Mouse (Mus musculus) T-helper 2 cell (primary cell): ENCODE data around the gene Actl11.

ENCODE experiments used
- in situ Hi-C: fragments of 300-600 bp; cut with MboI, MseI; formaldehyde crosslinking; loops from one replicate; pipeline ENCODE4 v1.15.1; 2025; ENCODE audit warnings: high pct_unique_total_duplicates

The Actl11 gene

DNA sequence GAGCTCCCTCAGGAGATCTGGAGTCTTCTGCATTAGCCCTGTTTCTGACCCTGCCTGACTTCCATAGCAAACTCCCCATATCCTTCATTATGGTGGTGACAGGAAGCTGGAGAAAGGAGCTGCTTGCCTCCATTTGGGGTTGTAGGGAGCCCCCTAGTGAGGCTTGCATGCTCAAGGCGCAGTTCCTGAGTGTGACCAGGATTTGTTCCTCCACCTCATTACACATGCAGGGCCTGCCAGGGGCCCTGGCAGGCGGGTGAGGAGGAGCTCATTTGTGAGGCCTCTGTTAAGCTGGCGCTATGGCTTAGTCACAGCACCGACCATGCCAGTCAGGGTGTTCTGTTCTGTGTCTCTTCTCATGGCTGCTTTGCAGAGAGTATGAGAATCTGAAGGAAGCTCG, 33.6 kb downstream of the Actl11 start:
- in situ Hi-C loops = no loop called here

GRCm38 (mm10) chr9:107962916-107963315, 34.6 kb downstream of the Actl11 start:
- in situ Hi-C loops = no loop called here

DNA sequence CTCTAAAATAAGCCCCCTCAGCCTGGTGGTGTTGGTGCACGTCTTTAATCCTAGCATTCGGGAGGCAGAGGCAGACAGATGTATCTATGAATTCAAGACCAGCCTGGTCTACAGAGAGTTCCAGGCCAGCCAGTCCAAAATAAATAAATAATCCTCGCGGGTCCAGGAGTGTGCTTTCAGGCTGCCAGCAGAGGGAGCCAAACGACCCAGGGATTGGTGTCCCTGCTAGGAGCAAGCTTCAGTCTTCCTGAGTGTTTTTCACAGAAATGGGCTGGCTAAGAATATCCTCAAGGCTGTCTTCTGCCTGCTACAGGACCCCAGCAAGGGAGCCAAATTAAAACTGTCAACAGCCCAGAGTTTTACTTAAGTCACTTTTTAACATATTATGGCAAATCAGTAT, 35.4 kb downstream of the Actl11 start:
- in situ Hi-C loops = no loop called here

GRCm38 (mm10) chr9:107964681-107965080, 36.4 kb downstream of the Actl11 start:
- in situ Hi-C loops = loop anchor here (5.0 kb wide), 1 partner anchor 93 kb away; no protein-coding TSS in a partner anchor

DNA sequence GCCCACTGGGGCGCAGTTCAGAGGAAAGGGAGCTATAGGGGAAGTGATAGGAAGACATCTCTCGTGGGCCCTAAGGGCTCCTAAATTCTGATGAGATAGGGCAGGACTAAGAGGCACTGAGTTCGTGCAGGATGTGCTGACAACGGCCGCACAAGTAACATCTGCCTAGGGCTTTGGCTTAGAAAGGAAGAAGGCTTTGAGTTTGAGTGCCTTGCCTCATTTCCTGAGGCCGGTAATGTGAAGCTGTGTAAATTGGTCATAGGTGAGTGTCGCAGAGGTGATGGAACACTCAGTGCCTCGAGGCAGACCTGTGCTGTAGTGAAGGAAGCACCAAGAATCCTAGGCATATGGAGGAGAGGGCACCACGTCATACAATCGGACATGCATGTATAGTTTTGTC, 38.4 kb downstream of the Actl11 start:
- in situ Hi-C loops = loop anchor here (5.0 kb wide), 1 partner anchor 91 kb away; no protein-coding TSS in a partner anchor

GRCm38 (mm10) chr9:107967437-107967836, 39.2 kb downstream of the Actl11 start:
- in situ Hi-C loops = loop anchor here (5.0 kb wide), 1 partner anchor 90 kb away; no protein-coding TSS in a partner anchor

DNA sequence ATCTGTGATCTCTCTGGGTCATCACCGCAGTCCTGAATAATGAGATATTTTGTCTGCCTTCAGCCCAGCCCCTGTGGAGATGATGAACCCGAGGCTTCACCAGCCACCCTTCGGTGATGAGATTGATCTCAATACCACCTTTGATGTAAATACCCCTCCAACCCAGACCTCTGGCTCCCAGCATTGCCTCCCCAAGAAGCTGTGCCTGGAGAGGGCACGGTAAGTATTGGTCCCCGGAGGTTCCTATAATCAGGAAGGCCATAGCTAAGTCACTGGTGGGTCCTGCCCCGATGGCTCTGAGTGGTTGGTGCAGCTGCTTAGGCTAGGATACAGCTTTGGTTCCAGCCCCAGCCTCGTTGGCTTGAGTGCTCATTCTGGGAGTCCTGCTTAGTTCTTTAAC, 40.3 kb downstream of the Actl11 start:
- in situ Hi-C loops = loop anchor here (5.0 kb wide), 1 partner anchor 89 kb away; no protein-coding TSS in a partner anchor

DNA sequence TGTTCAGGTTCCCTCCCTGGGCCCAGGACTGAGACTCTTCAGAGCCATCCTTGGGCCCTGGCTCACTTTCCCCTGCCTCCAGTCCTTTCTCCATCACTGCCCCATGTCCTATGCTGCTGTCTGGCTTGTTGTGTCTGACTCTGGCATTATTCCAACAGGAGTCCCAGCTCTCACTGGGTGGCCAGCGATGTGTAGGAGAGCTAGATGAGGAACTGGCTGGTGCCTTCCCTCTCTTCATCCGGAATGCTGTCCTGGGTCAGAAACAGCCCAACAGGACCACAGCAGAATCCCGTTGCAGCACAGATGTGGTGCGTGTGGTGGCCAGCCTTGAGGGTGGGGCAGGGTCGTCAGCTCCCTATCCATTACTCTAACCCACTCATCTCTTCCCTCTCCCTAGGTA, 42.0 kb downstream of the Actl11 start:
- in situ Hi-C loops = no loop called here

DNA sequence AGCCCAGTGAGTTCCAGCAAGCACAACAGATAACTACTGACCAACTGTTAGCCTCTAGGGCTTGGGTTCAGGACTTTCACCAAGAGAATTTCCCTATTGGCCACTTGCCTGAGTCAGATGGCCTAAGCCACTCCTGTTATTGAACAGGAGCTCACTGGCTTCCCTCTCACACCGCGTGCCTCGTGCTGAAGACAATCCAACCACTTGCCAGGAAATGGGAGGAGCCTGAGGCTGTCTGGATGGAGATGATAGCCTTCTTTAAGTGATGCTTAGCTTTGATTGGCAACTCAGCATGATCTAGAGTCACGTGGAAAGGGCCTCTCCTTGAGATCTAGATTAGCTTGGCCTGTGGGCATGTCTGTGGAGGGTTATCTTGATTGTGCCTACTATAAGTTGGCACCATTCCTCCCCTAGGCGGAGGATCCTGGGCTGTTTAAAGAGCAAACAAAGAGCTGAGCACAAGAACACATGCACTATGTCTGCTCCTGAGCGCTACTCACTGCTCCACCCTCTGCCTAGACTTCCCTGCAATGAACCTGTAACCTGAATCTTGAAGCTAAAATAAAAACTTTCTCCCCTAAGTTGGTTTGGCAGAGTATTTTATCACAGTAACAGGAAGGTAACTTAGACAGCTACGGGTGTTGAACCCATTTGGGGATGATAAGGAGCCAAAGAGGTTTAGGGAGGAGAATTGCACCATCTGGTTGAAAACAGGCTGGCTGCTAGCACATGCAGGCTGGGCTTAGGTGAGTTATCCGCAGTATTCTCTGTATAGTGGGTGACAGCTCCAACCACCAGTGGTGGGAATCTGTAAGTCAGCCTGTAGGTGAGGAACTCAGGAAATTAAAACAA, 43.6 kb downstream of the Actl11 start:
- in situ Hi-C loops = no loop called here

GRCm38 (mm10) chr9:107974491-107975171, 46.4 kb downstream of the Actl11 start:
- in situ Hi-C loops = no loop called here

- in situ Hi-C loops = no loop called here
Measured at GRCm38 (mm10) chr9:107975399-107976386, 47.4 kb downstream of the Actl11 start, which contains the start of gene Uba7. Gene Uba7, plus strand, starts transcription at chr9:107975505.

DNA sequence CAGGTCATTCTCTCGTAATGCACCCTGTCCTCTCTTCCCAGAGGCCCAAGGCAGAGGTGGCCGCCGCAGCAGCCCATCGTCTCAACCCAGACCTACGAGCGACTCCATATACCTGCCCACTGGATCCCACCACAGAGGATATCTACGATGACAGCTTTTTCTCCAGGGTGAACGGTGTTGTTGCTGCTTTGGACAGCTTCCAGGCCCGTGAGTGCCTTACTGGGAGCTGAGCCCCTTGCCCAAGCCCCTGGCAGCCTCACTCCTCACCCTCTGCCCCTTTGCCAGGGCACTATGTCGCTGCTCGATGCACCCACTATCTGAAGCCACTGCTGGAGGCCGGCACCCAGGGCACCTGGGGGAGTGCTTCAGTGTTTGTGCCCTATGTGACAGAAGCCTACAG, 50.5 kb downstream of the Actl11 start:
- in situ Hi-C loops = no loop called here
